Mouse (Mus musculus) lung, adult 2 months (tissue): Measurements from ENCODE around the gene Sdsl. TPM values are rescaled to one million over a fixed set of nuclear protein-coding genes. Genes with fewer than 3 reads are reported as not detected.

Source experiments
- DNase-seq: peaks from one replicate; pipeline ENCODE4 v3.0.0; 2022
- H3K4me1 ChIP-seq: fragments of 200-500 bp; 2 replicates; pipeline ENCODE4 v1.6.1; 2011; ENCODE audit warnings: low read length; ENCODE audit not compliant: control insufficient read depth, insufficient read depth
- H3K4me3 ChIP-seq: fragments of 200-500 bp; replicated peaks from 2 replicates; pipeline ENCODE3; 2011; ENCODE audit warnings: low read depth, mild to moderate bottlenecking, control low read depth, low read length; ENCODE audit errors: extremely low read depth
- CTCF ChIP-seq: fragments of 200-500 bp; IDR thresholded peaks from 2 replicates; pipeline ENCODE4 v1.5.1; 2011; ENCODE audit warnings: mild to moderate bottlenecking, low read length, control low read depth; ENCODE audit not compliant: insufficient read depth
- POLR2A ChIP-seq: fragments of 200-500 bp; IDR thresholded peaks from 2 replicates; pipeline ENCODE4 v1.6.1; 2011; ENCODE audit warnings: low read depth, mild to moderate bottlenecking, control low read depth, low read length, borderline replicate concordance; ENCODE audit errors: extremely low read depth
- WGBS: fragments of 180-500 bp; shearing (Covaris S2); methylation state at CpG from one replicate; pipeline ENCODE4 v1.1.7; 2018; 5-methylcytosine and 5-hydroxymethylcytosine counted together
- polyA plus RNA-seq: library from polyadenylated mRNA; depleted of rRNA; stranded (reverse); fragments of >200 nt; gene quantifications from 2 replicates; pipeline ENCODE4 v1.2.3, GENCODE M21; 2012

Gene Sdsl
- polyA plus RNA-seq, 1 experiment = 2.1 TPM

- DNase-seq = no peak
- no peak for TF ChIP-seq CTCF
- TF ChIP-seq POLR2A = no peak
- Histone ChIP-seq H3K4me3 (no peak overlapping the region), H3K4me1 (no peaks in the 10 kb centered on the region; the same call in none of the 2 replicates)
- 1% methylated on average over 33 of the region's 33 CpGs for WGBS
Observed at GRCm38 (mm10) chr5:120437986-120438385, 34.6 kb downstream of the Sdsl start.

GRCm38 (mm10) chr5:120437539-120437938 is 35.1 kb downstream of the Sdsl start:
- no peak for DNase-seq
- WGBS = 4% methylated on average over 17 of the region's 17 CpGs
- H3K4me1 ChIP-seq = no peaks in the 10 kb centered on the region; the same call in none of the 2 replicates
- no peak overlapping the region for H3K4me3 ChIP-seq
- TF ChIP-seq POLR2A = no peak
- TF ChIP-seq CTCF = no peak

GRCm38 (mm10) chr5:120436885-120437495 is 35.6 kb downstream of the Sdsl start:
- WGBS = 2% methylated on average over 18 of the region's 18 CpGs
- Histone ChIP-seq H3K4me3 (no peak overlapping the region), H3K4me1 (no peaks in the 10 kb centered on the region; the same call in none of the 2 replicates)

GRCm38 (mm10) chr5:120435731-120436501 is 36.7 kb downstream of the Sdsl start:
- Histone ChIP-seq H3K4me1 (no peaks in the 10 kb centered on the region; the same call in none of the 2 replicates), H3K4me3 (no peak overlapping the region)
- DNase-seq = no peak
- TF ChIP-seq POLR2A = no peak
- no peak for TF ChIP-seq CTCF
- 2% methylated on average over 47 of the region's 47 CpGs for WGBS

More at GRCm38 (mm10) chr5:120436885-120437495, 35.6 kb downstream of the Sdsl start:
- no peak for TF ChIP-seq CTCF
- no peak for TF ChIP-seq POLR2A
- no peak for DNase-seq

- Histone ChIP-seq H3K4me1 (no peaks in the 10 kb centered on the region; the same call in none of the 2 replicates), H3K4me3 (no peak overlapping the region)
- 1% methylated on average over 44 of the region's 44 CpGs for WGBS
- DNase-seq = no peak
- TF ChIP-seq POLR2A (no peak), CTCF (no peak)
Observed at GRCm38 (mm10) chr5:120435006-120435681, 37.5 kb downstream of the Sdsl start.

- no peak for TF ChIP-seq POLR2A
- TF ChIP-seq CTCF = no peak
- WGBS = 5% methylated on average over 21 of the region's 21 CpGs
- no peak for DNase-seq
- Histone ChIP-seq H3K4me3 (no peak overlapping the region), H3K4me1 (no peaks in the 10 kb centered on the region)
Observed at GRCm38 (mm10) chr5:120434231-120434735, 38.3 kb downstream of the Sdsl start.

GRCm38 (mm10) chr5:120433135-120433760 is 39.4 kb downstream of the Sdsl start:
- no peak overlapping the region for H3K4me3 ChIP-seq
- no peaks in the 10 kb centered on the region for H3K4me1 ChIP-seq
- no peak for DNase-seq
- WGBS = 3% methylated on average over 13 of the region's 13 CpGs
- TF ChIP-seq CTCF = no peak
- TF ChIP-seq POLR2A = no peak

- Histone ChIP-seq H3K4me1 (no peaks in the 10 kb centered on the region), H3K4me3 (no peak overlapping the region)
- no peak for TF ChIP-seq POLR2A
- no peak for TF ChIP-seq CTCF
- 3% methylated on average over 9 of the region's 9 CpGs for WGBS
- DNase-seq = no peak
Observed at GRCm38 (mm10) chr5:120432486-120433015, 40.1 kb downstream of the Sdsl start.
